Mouse (Mus musculus) midbrain, embryonic 13.5 days (tissue): Measurements from ENCODE around the gene Slc22a23. TPM values are rescaled to one million over a fixed set of nuclear protein-coding genes. Genes with fewer than 3 reads are reported as not detected.
"Not testable (repeated sequence)": the region's sequence is repeated elsewhere in the genome, so short reads cannot be mapped to it uniquely, and the experiment has no call there.

Source experiments
- ATAC-seq: fragments of 200-750 bp; cut with Nextera tagmentation; 2 replicates; pipeline ENCODE4 v1.8.0; 2017; ENCODE audit warnings: mild to moderate bottlenecking, moderate TSS enrichment, moderate library complexity
- H3K27ac ChIP-seq: fragments of 300-500 bp; sonication (generic); 2 replicates; pipeline ENCODE4 v1.5.1; 2015; ENCODE audit warnings: inconsistent platforms, mild to moderate bottlenecking, moderate library complexity
- H3K27me3 ChIP-seq: fragments of 300-500 bp; sonication (generic); 2 replicates; pipeline ENCODE4 v1.6.1; 2015; ENCODE audit warnings: mild to moderate bottlenecking, inconsistent platforms
- H3K36me3 ChIP-seq: fragments of 300-500 bp; sonication (generic); 2 replicates; pipeline ENCODE4 v1.6.1; 2015; ENCODE audit warnings: mild to moderate bottlenecking, inconsistent platforms
- H3K4me1 ChIP-seq: fragments of 300-500 bp; sonication (generic); replicated peaks from 2 replicates; pipeline ENCODE4 v1.6.1; 2015; ENCODE audit warnings: inconsistent platforms
- H3K4me2 ChIP-seq: fragments of 300-500 bp; sonication (generic); replicated peaks from 2 replicates; pipeline ENCODE4 v1.6.1; 2015; ENCODE audit warnings: moderate library complexity, mild to moderate bottlenecking, inconsistent platforms
- H3K4me3 ChIP-seq: fragments of 300-500 bp; sonication (generic); replicated peaks from 2 replicates; pipeline ENCODE4 v1.5.1; 2015; ENCODE audit warnings: mild to moderate bottlenecking, inconsistent platforms
- H3K9ac ChIP-seq: fragments of 300-500 bp; sonication (generic); replicated peaks from 2 replicates; pipeline ENCODE4 v1.6.1; 2015; ENCODE audit warnings: mild to moderate bottlenecking, inconsistent platforms
- H3K9me3 ChIP-seq: fragments of 300-500 bp; sonication (generic); 2 replicates; pipeline ENCODE4 v1.6.1; 2016; ENCODE audit warnings: mild to moderate bottlenecking, inconsistent platforms
- WGBS: fragments of 180-500 bp; shearing (Covaris S2); methylation state at CpG from one replicate; pipeline ENCODE4 v1.1.7; 2015; 5-methylcytosine and 5-hydroxymethylcytosine counted together
- polyA plus RNA-seq: library from polyadenylated mRNA; unstranded; fragments of >200 nt; fragmentation: Nextera tagmentation; extraction: Ambion mirVana; gene quantifications from 2 replicates; pipeline ENCODE4 v1.2.1, GENCODE M21; 2015

The Slc22a23 gene
- polyA plus RNA-seq: 15.3 and 15.8 TPM in 2 replicates

- H3K27me3 ChIP-seq: no peaks in the 10 kb centered on the region; the same call in 1 of the 2 replicates
- H3K9me3 ChIP-seq: no peaks in the 10 kb centered on the region
- no peaks in the 10 kb centered on the region for H3K36me3 ChIP-seq
- peak within 1 kb of the TSS; percentile 94 for H3K4me3 ChIP-seq
- WGBS: 2% methylated on average over 51 of the region's 69 CpGs
- peak within 1 kb of the TSS; percentile 89 for H3K27ac ChIP-seq
- ATAC-seq: peak; percentile 83
- H3K4me2 ChIP-seq: peak within 1 kb of the TSS; percentile 93
- H3K9ac ChIP-seq: peak within 1 kb of the TSS; percentile 98
- peaks cover 45% of the 10 kb centered on the region for H3K4me1 ChIP-seq
Measured at GRCm38 (mm10) chr13:34345128-34346085, at the start of gene Slc22a23. Gene Slc22a23 (minus strand): TSS chr13:34345182.

GRCm38 (mm10) chr13:34394305-34394704 lies 49.3 kb upstream of the Slc22a23 start:
- WGBS: 88% methylated on average over 14 of the region's 16 CpGs
- not testable (repeated sequence) for H3K27me3 ChIP-seq, H3K27ac ChIP-seq, H3K4me2 ChIP-seq, H3K9ac ChIP-seq, H3K4me3 ChIP-seq, H3K9me3 ChIP-seq, H3K36me3 ChIP-seq, ATAC-seq, H3K4me1 ChIP-seq

- no peak for ATAC-seq
- WGBS: 89% methylated on average over 7 of the region's 7 CpGs
- Histone ChIP-seq H3K4me2 (no peak overlapping the region), H3K9me3 (no peaks in the 10 kb centered on the region), H3K27me3 (no peaks in the 10 kb centered on the region), H3K4me3 (no peak overlapping the region), H3K4me1 (no peaks in the 10 kb centered on the region), H3K36me3 (no peaks in the 10 kb centered on the region), H3K9ac (no peak overlapping the region), H3K27ac (no peak overlapping the region)
Measured at GRCm38 (mm10) chr13:34392376-34392775, 47.4 kb upstream of the Slc22a23 start.

GRCm38 (mm10) chr13:34388219-34388618 lies 43.2 kb upstream of the Slc22a23 start:
- no peaks in the 10 kb centered on the region for H3K4me1 ChIP-seq
- no peaks in the 10 kb centered on the region for H3K36me3 ChIP-seq
- H3K9me3 ChIP-seq: no peaks in the 10 kb centered on the region
- no peak overlapping the region for H3K27ac ChIP-seq
- H3K27me3 ChIP-seq: no peaks in the 10 kb centered on the region
- ATAC-seq: no peak
- H3K9ac ChIP-seq: no peak overlapping the region
- 94% methylated on average over 5 of the region's 5 CpGs for WGBS
- H3K4me3 ChIP-seq: no peak overlapping the region
- H3K4me2 ChIP-seq: no peak overlapping the region

GRCm38 (mm10) chr13:34383416-34383815 lies 38.4 kb upstream of the Slc22a23 start:
- H3K9me3 ChIP-seq: no peaks in the 10 kb centered on the region
- 90% methylated on average over 3 of the region's 3 CpGs for WGBS
- H3K36me3 ChIP-seq: no peaks in the 10 kb centered on the region
- H3K9ac ChIP-seq: no peak overlapping the region
- H3K4me2 ChIP-seq: no peak overlapping the region
- H3K27me3 ChIP-seq: no peaks in the 10 kb centered on the region
- no peak overlapping the region for H3K4me3 ChIP-seq
- no peaks in the 10 kb centered on the region for H3K4me1 ChIP-seq
- no peak overlapping the region for H3K27ac ChIP-seq
- no peak for ATAC-seq

GRCm38 (mm10) chr13:34378926-34379325 lies 33.9 kb upstream of the Slc22a23 start:
- H3K27ac ChIP-seq: no peak overlapping the region
- 89% methylated on average over 3 of the region's 3 CpGs for WGBS
- H3K27me3 ChIP-seq: no peaks in the 10 kb centered on the region
- 0 out of 2 replicates have a peak, but pooled peaks cover 3% of the 10 kb centered on the region for H3K4me1 ChIP-seq
- H3K4me3 ChIP-seq: no peak overlapping the region
- H3K4me2 ChIP-seq: no peak overlapping the region
- H3K9me3 ChIP-seq: no peaks in the 10 kb centered on the region
- ATAC-seq: no peak
- no peak overlapping the region for H3K9ac ChIP-seq
- no peaks in the 10 kb centered on the region for H3K36me3 ChIP-seq

- Histone ChIP-seq H3K4me2 (no peak overlapping the region), H3K36me3 (no peaks in the 10 kb centered on the region), H3K4me1 (0 out of 2 replicates have a peak, but pooled peaks cover 3% of the 10 kb centered on the region), H3K27me3 (no peaks in the 10 kb centered on the region), H3K4me3 (no peak overlapping the region), H3K9ac (no peak overlapping the region), H3K9me3 (no peaks in the 10 kb centered on the region), H3K27ac (no peak overlapping the region)
- ATAC-seq: no peak
- 72% methylated on average over 4 of the region's 4 CpGs for WGBS
Measured at GRCm38 (mm10) chr13:34375145-34375544, 30.2 kb upstream of the Slc22a23 start.

GRCm38 (mm10) chr13:34372870-34373478 lies 28.0 kb upstream of the Slc22a23 start:
- H3K27me3 ChIP-seq: no peaks in the 10 kb centered on the region
- ATAC-seq: 0 out of 2 replicates have a peak, but pooled peaks have one; percentile 40
- no peaks in the 10 kb centered on the region for H3K36me3 ChIP-seq
- no peak overlapping the region for H3K9ac ChIP-seq
- peak overlapping the region; percentile 25; the same call in 1 of the 2 replicates for H3K27ac ChIP-seq
- H3K4me2 ChIP-seq: no peak overlapping the region
- 0 out of 2 replicates have a peak, but pooled peaks cover 3% of the 10 kb centered on the region for H3K4me1 ChIP-seq
- H3K9me3 ChIP-seq: no peaks in the 10 kb centered on the region
- no peak overlapping the region for H3K4me3 ChIP-seq
- 70% methylated on average over 5 of the region's 5 CpGs for WGBS

- Histone ChIP-seq H3K27ac (peak overlapping the region; percentile 45; the same call in 1 of the 2 replicates), H3K4me1 (0 out of 2 replicates have a peak, but pooled peaks cover 3% of the 10 kb centered on the region), H3K9ac (no peak overlapping the region), H3K36me3 (no peaks in the 10 kb centered on the region), H3K9me3 (no peaks in the 10 kb centered on the region), H3K4me2 (no peak overlapping the region), H3K4me3 (no peak overlapping the region), H3K27me3 (no peaks in the 10 kb centered on the region)
- ATAC-seq: peak; percentile 48; the same call in 1 of the 2 replicates
- WGBS: 79% methylated on average over 6 of the region's 6 CpGs
Measured at GRCm38 (mm10) chr13:34371951-34372869, 27.2 kb upstream of the Slc22a23 start.

- WGBS: 81% methylated on average over 4 of the region's 4 CpGs
- Histone ChIP-seq H3K27me3 (no peaks in the 10 kb centered on the region), H3K9me3 (no peaks in the 10 kb centered on the region), H3K4me2 (no peak overlapping the region), H3K36me3 (no peaks in the 10 kb centered on the region), H3K27ac (no peak overlapping the region), H3K4me3 (no peak overlapping the region), H3K9ac (no peak overlapping the region), H3K4me1 (0 out of 2 replicates have a peak, but pooled peaks cover 3% of the 10 kb centered on the region)
- no peak for ATAC-seq
Measured at GRCm38 (mm10) chr13:34370281-34370825, 25.4 kb upstream of the Slc22a23 start.

- H3K9me3 ChIP-seq: no peaks in the 10 kb centered on the region
- H3K9ac ChIP-seq: no peak overlapping the region
- H3K4me2 ChIP-seq: no peak overlapping the region
- no peaks in the 10 kb centered on the region for H3K36me3 ChIP-seq
- no peak for ATAC-seq
- no peak overlapping the region for H3K27ac ChIP-seq
- H3K27me3 ChIP-seq: no peaks in the 10 kb centered on the region
- no peak overlapping the region for H3K4me3 ChIP-seq
- 84% methylated on average over 1 of the region's 1 CpGs for WGBS
- H3K4me1 ChIP-seq: no peaks in the 10 kb centered on the region
Measured at GRCm38 (mm10) chr13:34365226-34365625, 20.2 kb upstream of the Slc22a23 start.
